Mouse (Mus musculus): ENCODE measurements at regions not wholly inside any gene's neighbourhood (a gene's known extent, or its start where the extent isn't known, plus 50 kb on each side); places are given as distances from the start of the nearest gene placed in this dataset.

- no peak overlapping the region for H3ac ChIP-seq (ENCODE audit: control insufficient read depth, insufficient read length)
- TF ChIP-seq POLR2A (IDR thresholded peaks at IDR 0.05; ENCODE audit: insufficient read length, low read depth) (no peak), MYOD1 (IDR thresholded peaks at IDR 0.05; ENCODE audit: control insufficient read depth in 1 of 3, insufficient read length in 2 of 3, low read depth in 2 of 3) (no peak), POLR2AphosphoS2 (IDR thresholded peaks at IDR 0.05; ENCODE audit: insufficient read length, low read depth) (no peak), TCF12 (IDR thresholded peaks at IDR 0.05; ENCODE audit: insufficient read depth, poor library complexity, severe bottlenecking) (no peak), CEBPB (IDR thresholded peaks at IDR 0.05; ENCODE audit: insufficient read depth, poor library complexity, severe bottlenecking) (no peak), USF1 (IDR thresholded peaks at IDR 0.05; ENCODE audit: low read depth) (no peak), SRF (IDR thresholded peaks at IDR 0.05; ENCODE audit: control insufficient read depth, insufficient read length, low read depth) (no peak), MYOG (IDR thresholded peaks at IDR 0.05; ENCODE audit: control insufficient read depth in 1 of 3, insufficient read depth in 1 of 3, insufficient read length in 2 of 3, low read depth in 2 of 3) (no peak), E2F4 (IDR thresholded peaks at IDR 0.05; ENCODE audit: insufficient read depth) (no peak), REST (IDR thresholded peaks at IDR 0.05; ENCODE audit: insufficient read depth, insufficient read length) (no peak)
- no peak overlapping the region for H3K4me2 ChIP-seq (ENCODE audit: low read depth)
- no peaks in the 10 kb centered on the region for H3K36me3 ChIP-seq (ENCODE audit: control insufficient read depth, insufficient read depth)
- H3K4me3 ChIP-seq: no peak overlapping the region
- no peaks in the 10 kb centered on the region for H3K27me3 ChIP-seq (ENCODE audit: control insufficient read depth, insufficient read depth, insufficient read length)
- no peaks in the 10 kb centered on the region for H3K79me2 ChIP-seq (ENCODE audit: control insufficient read depth, insufficient read depth)
These were observed 526.4 kb upstream of the Klhl1 start for GRCm38 (mm10) chr14:97045321-97045720.

- TF ChIP-seq REST (IDR thresholded peaks at IDR 0.05; ENCODE audit: insufficient read depth, insufficient read length): no peak
- no peak for TF ChIP-seq MAX (IDR thresholded peaks at IDR 0.05; ENCODE audit: low read depth)
- no peak for TF ChIP-seq E2F4 (IDR thresholded peaks at IDR 0.05; ENCODE audit: insufficient read depth)
- TF ChIP-seq TCF3 (IDR thresholded peaks at IDR 0.05; ENCODE audit: insufficient read length, low read depth): no peak
- no peak for TF ChIP-seq CEBPB (IDR thresholded peaks at IDR 0.05; ENCODE audit: insufficient read depth, poor library complexity, severe bottlenecking)
- TF ChIP-seq TCF12 (IDR thresholded peaks at IDR 0.05; ENCODE audit: insufficient read depth, poor library complexity, severe bottlenecking): no peak
- TF ChIP-seq MYOG (IDR thresholded peaks at IDR 0.05; ENCODE audit: control insufficient read depth in 1 of 3, insufficient read depth in 1 of 3, insufficient read length in 2 of 3, low read depth in 2 of 3): no peak
- no peak for TF ChIP-seq SRF (IDR thresholded peaks at IDR 0.05; ENCODE audit: control insufficient read depth, insufficient read length, low read depth)
- TF ChIP-seq POLR2AphosphoS2 (IDR thresholded peaks at IDR 0.05; ENCODE audit: insufficient read length, low read depth): no peak
- TF ChIP-seq POLR2A (IDR thresholded peaks at IDR 0.05; ENCODE audit: insufficient read length, low read depth): no peak
- no peak for TF ChIP-seq USF1 (IDR thresholded peaks at IDR 0.05; ENCODE audit: low read depth)
- no peak for TF ChIP-seq MYOD1 (IDR thresholded peaks at IDR 0.05; ENCODE audit: control insufficient read depth in 1 of 3, insufficient read length in 2 of 3, low read depth in 2 of 3)
- H3K4me3 ChIP-seq: no peak overlapping the region
- H3K36me3 ChIP-seq (ENCODE audit: control insufficient read depth, insufficient read depth): no peaks in the 10 kb centered on the region
- no peak overlapping the region for H3ac ChIP-seq (ENCODE audit: control insufficient read depth, insufficient read length)
- H3K4me2 ChIP-seq (ENCODE audit: low read depth): no peak overlapping the region
- H3K79me2 ChIP-seq (ENCODE audit: control insufficient read depth, insufficient read depth): no peaks in the 10 kb centered on the region
- H3K27me3 ChIP-seq (ENCODE audit: control insufficient read depth, insufficient read depth, insufficient read length): no peaks in the 10 kb centered on the region
These were observed 520.9 kb upstream of the Klhl1 start for GRCm38 (mm10) chr14:97039850-97040249.

- no peaks in the 10 kb centered on the region for H3K27me3 ChIP-seq (ENCODE audit: control insufficient read depth, insufficient read depth, insufficient read length)
These were observed 509.6 kb upstream of the Klhl1 start for GRCm38 (mm10) chr14:97028528-97028927.

GRCm38 (mm10) chr14:97006294-97006693 lies 487.4 kb upstream of the Klhl1 start:
- no peaks in the 10 kb centered on the region for H3K36me3 ChIP-seq (ENCODE audit: control insufficient read depth, insufficient read depth)
- H3K4me3 ChIP-seq: no peak overlapping the region
- no peak overlapping the region for H3K4me2 ChIP-seq (ENCODE audit: low read depth)
- H3ac ChIP-seq (ENCODE audit: control insufficient read depth, insufficient read length): no peak overlapping the region
- H3K27me3 ChIP-seq (ENCODE audit: control insufficient read depth, insufficient read depth, insufficient read length): no peaks in the 10 kb centered on the region
- TF ChIP-seq MYOG (IDR thresholded peaks at IDR 0.05; ENCODE audit: control insufficient read depth in 1 of 3, insufficient read depth in 1 of 3, insufficient read length in 2 of 3, low read depth in 2 of 3): no peak
- TF ChIP-seq SRF (IDR thresholded peaks at IDR 0.05; ENCODE audit: control insufficient read depth, insufficient read length, low read depth): no peak
- TF ChIP-seq MAX (IDR thresholded peaks at IDR 0.05; ENCODE audit: low read depth): no peak
- TF ChIP-seq TCF3 (IDR thresholded peaks at IDR 0.05; ENCODE audit: insufficient read length, low read depth): no peak
- TF ChIP-seq POLR2AphosphoS2 (IDR thresholded peaks at IDR 0.05; ENCODE audit: insufficient read length, low read depth): no peak
- no peak for TF ChIP-seq MYOD1 (IDR thresholded peaks at IDR 0.05; ENCODE audit: control insufficient read depth in 1 of 3, insufficient read length in 2 of 3, low read depth in 2 of 3)
- TF ChIP-seq USF1 (IDR thresholded peaks at IDR 0.05; ENCODE audit: low read depth): no peak
- no peak for TF ChIP-seq E2F4 (IDR thresholded peaks at IDR 0.05; ENCODE audit: insufficient read depth)
- no peak for TF ChIP-seq POLR2A (IDR thresholded peaks at IDR 0.05; ENCODE audit: insufficient read length, low read depth)
- H3K79me2 ChIP-seq (ENCODE audit: control insufficient read depth, insufficient read depth): no peaks in the 10 kb centered on the region

More at GRCm38 (mm10) chr14:97028528-97028927, 509.6 kb upstream of the Klhl1 start:
- no peaks in the 10 kb centered on the region for H3K36me3 ChIP-seq (ENCODE audit: control insufficient read depth, insufficient read depth)
- H3ac ChIP-seq (ENCODE audit: control insufficient read depth, insufficient read length): no peak overlapping the region
- H3K4me3 ChIP-seq: no peak overlapping the region
- no peaks in the 10 kb centered on the region for H3K79me2 ChIP-seq (ENCODE audit: control insufficient read depth, insufficient read depth)
- H3K4me2 ChIP-seq (ENCODE audit: low read depth): no peak overlapping the region
- TF ChIP-seq MYOG (IDR thresholded peaks at IDR 0.05; ENCODE audit: control insufficient read depth in 1 of 3, insufficient read depth in 1 of 3, insufficient read length in 2 of 3, low read depth in 2 of 3): no peak
- TF ChIP-seq POLR2A (IDR thresholded peaks at IDR 0.05; ENCODE audit: insufficient read length, low read depth): no peak
- TF ChIP-seq MYOD1 (IDR thresholded peaks at IDR 0.05; ENCODE audit: control insufficient read depth in 1 of 3, insufficient read length in 2 of 3, low read depth in 2 of 3): no peak
- no peak for TF ChIP-seq SRF (IDR thresholded peaks at IDR 0.05; ENCODE audit: control insufficient read depth, insufficient read length, low read depth)
- no peak for TF ChIP-seq POLR2AphosphoS2 (IDR thresholded peaks at IDR 0.05; ENCODE audit: insufficient read length, low read depth)
- no peak for TF ChIP-seq USF1 (IDR thresholded peaks at IDR 0.05; ENCODE audit: low read depth)
- TF ChIP-seq E2F4 (IDR thresholded peaks at IDR 0.05; ENCODE audit: insufficient read depth): no peak
- TF ChIP-seq REST (IDR thresholded peaks at IDR 0.05; ENCODE audit: insufficient read depth, insufficient read length): no peak
- TF ChIP-seq TCF3 (IDR thresholded peaks at IDR 0.05; ENCODE audit: insufficient read length, low read depth): no peak
- TF ChIP-seq MAX (IDR thresholded peaks at IDR 0.05; ENCODE audit: low read depth): no peak
- no peak for TF ChIP-seq TCF12 (IDR thresholded peaks at IDR 0.05; ENCODE audit: insufficient read depth, poor library complexity, severe bottlenecking)
- no peak for TF ChIP-seq CEBPB (IDR thresholded peaks at IDR 0.05; ENCODE audit: insufficient read depth, poor library complexity, severe bottlenecking)

Measured in myocyte (in vitro differentiated cells).